Mouse (Mus musculus) liver, adult 2 months (tissue): ENCODE data around the gene Sufu.

Experiments
- CTCF ChIP-seq: fragments of 200-500 bp; IDR thresholded peaks from 2 replicates; pipeline ENCODE4 v1.5.1; 2011; ENCODE audit warnings: low read depth, low read length, control low read depth
- POLR2A ChIP-seq: fragments of 200-500 bp; IDR thresholded peaks from 2 replicates; pipeline ENCODE4 v1.6.1; 2011; ENCODE audit warnings: low read length, control low read depth; ENCODE audit not compliant: insufficient read depth; ENCODE audit errors: extremely low read depth

- TF ChIP-seq CTCF: no peak
- no peak for TF ChIP-seq POLR2A
Observed at GRCm38 (mm10) chr19:46495136-46495535, 98.4 kb downstream of the Sufu start.
